Mouse (Mus musculus) myocyte (in vitro differentiated cells): ENCODE results near the gene Ptprg. TPM values are rescaled to one million over a fixed set of nuclear protein-coding genes. Genes with fewer than 3 reads are reported as not detected.
"Not testable (repeated sequence)": the region's sequence is repeated elsewhere in the genome, so short reads cannot be mapped to it uniquely, and the experiment has no call there.

ENCODE experiments used
- H3K27me3 ChIP-seq: one replicate; pipeline ENCODE4 v1.6.1; 2011; ENCODE audit not compliant: control insufficient read depth, insufficient read depth, insufficient read length
- H3K36me3 ChIP-seq: one replicate; pipeline ENCODE4 v1.6.1; 2011; ENCODE audit not compliant: control insufficient read depth, insufficient read depth
- H3K4me2 ChIP-seq: one replicate; pipeline ENCODE4 v1.6.1; 2011; ENCODE audit warnings: low read depth, control low read depth
- H3K4me3 ChIP-seq: one replicate; pipeline ENCODE4 v1.5.1; 2011; ENCODE audit warnings: mild to moderate bottlenecking, control low read depth, moderate library complexity
- H3K79me2 ChIP-seq: one replicate; pipeline ENCODE4 v1.6.1; 2011; ENCODE audit not compliant: control insufficient read depth, insufficient read depth
- H3ac ChIP-seq: one replicate; pipeline ENCODE4 v1.6.1; 2011; ENCODE audit not compliant: control insufficient read depth, insufficient read length
- CEBPB ChIP-seq: IDR thresholded peaks from 2 replicates; pipeline ENCODE4 v1.6.1; 2011; ENCODE audit warnings: mild to moderate bottlenecking, moderate library complexity; ENCODE audit not compliant: poor library complexity, insufficient read depth, severe bottlenecking
- E2F4 ChIP-seq: IDR thresholded peaks from one replicate; pipeline ENCODE4 v1.6.1; 2011; ENCODE audit warnings: mild to moderate bottlenecking, control low read depth, moderate library complexity; ENCODE audit not compliant: insufficient read depth
- MAX ChIP-seq: IDR thresholded peaks from one replicate; pipeline ENCODE4 v1.6.1; 2011; ENCODE audit warnings: low read depth, mild to moderate bottlenecking, control low read depth
- MYOD1 ChIP-seq, 3 experiments: IDR thresholded peaks; one replicate each; pipeline ENCODE4 v1.6.1; 2011; ENCODE audit warnings: control low read depth in 2 of 3, low read depth in 2 of 3, mild to moderate bottlenecking in 2 of 3, moderate library complexity in 1 of 3; ENCODE audit not compliant: insufficient read length in 2 of 3, control insufficient read depth in 1 of 3
- MYOG ChIP-seq, 3 experiments: IDR thresholded peaks; one replicate each; pipeline ENCODE4 v1.6.1; 2011; ENCODE audit warnings: control low read depth in 2 of 3, low read depth in 2 of 3, mild to moderate bottlenecking in 2 of 3; ENCODE audit not compliant: insufficient read length in 2 of 3, control insufficient read depth in 1 of 3, insufficient read depth in 1 of 3
- POLR2A ChIP-seq: IDR thresholded peaks from one replicate; pipeline ENCODE4 v1.6.1; 2011; ENCODE audit warnings: low read depth, mild to moderate bottlenecking, control low read depth, moderate library complexity; ENCODE audit not compliant: insufficient read length
- POLR2AphosphoS2 ChIP-seq: IDR thresholded peaks from one replicate; pipeline ENCODE4 v1.6.1; 2011; ENCODE audit warnings: low read depth, control low read depth; ENCODE audit not compliant: insufficient read length
- REST ChIP-seq: IDR thresholded peaks from one replicate; pipeline ENCODE4 v1.6.1; 2011; ENCODE audit warnings: mild to moderate bottlenecking, control low read depth, moderate library complexity; ENCODE audit not compliant: insufficient read depth, insufficient read length
- SRF ChIP-seq: IDR thresholded peaks from one replicate; pipeline ENCODE4 v1.6.1; 2011; ENCODE audit warnings: low read depth; ENCODE audit not compliant: control insufficient read depth, insufficient read length
- TCF12 ChIP-seq: IDR thresholded peaks from one replicate; pipeline ENCODE4 v1.6.1; 2011; ENCODE audit warnings: mild to moderate bottlenecking, control low read depth; ENCODE audit not compliant: poor library complexity, insufficient read depth, severe bottlenecking
- TCF3 ChIP-seq: IDR thresholded peaks from one replicate; pipeline ENCODE4 v1.6.1; 2011; ENCODE audit warnings: low read depth, control low read depth; ENCODE audit not compliant: insufficient read length
- USF1 ChIP-seq: IDR thresholded peaks from one replicate; pipeline ENCODE4 v1.6.1; 2011; ENCODE audit warnings: low read depth, mild to moderate bottlenecking, control low read depth, moderate library complexity
- polyA plus RNA-seq: library from polyadenylated mRNA; unstranded; fragments of >200 nt; fragmentation: generic; extraction: Trizol; gene quantifications from one replicate; pipeline ENCODE4 v1.2.1, GENCODE M21; 2012; ENCODE audit warnings: missing spikeins

Ptprg gene
- polyA plus RNA-seq, 1 experiment = 14.4 TPM

- Histone ChIP-seq H3K79me2 (no peaks in the 10 kb centered on the region), H3K4me3 (no peak overlapping the region), H3K4me2 (peak overlapping the region; percentile 58), H3K36me3 (no peaks in the 10 kb centered on the region), H3ac (no peak overlapping the region), H3K27me3 (no peaks in the 10 kb centered on the region)
- peak; percentile 74; the same call in 1 of the 2 replicates for TF ChIP-seq CEBPB
- no peak for TF ChIP-seq TCF3
Measured at GRCm38 (mm10) chr14:11811142-11811761, 257.9 kb downstream of the Ptprg start.

- H3K79me2 ChIP-seq = no peaks in the 10 kb centered on the region
- H3K27me3 ChIP-seq = no peaks in the 10 kb centered on the region
- H3K36me3 ChIP-seq = no peaks in the 10 kb centered on the region
- H3K4me2 ChIP-seq = no peak overlapping the region
- H3K4me3 ChIP-seq = no peak overlapping the region
- TF ChIP-seq CEBPB (no peak), TCF12 (no peak), MAX (no peak), POLR2AphosphoS2 (no peak), USF1 (no peak), MYOG (IDR thresholded peaks at IDR 0.05; ENCODE audit: control insufficient read depth in 1 of 3, insufficient read depth in 1 of 3, insufficient read length in 2 of 3, low read depth in 2 of 3) (no peak), POLR2A (no peak), MYOD1 (IDR thresholded peaks at IDR 0.05; ENCODE audit: control insufficient read depth in 1 of 3, insufficient read length in 2 of 3, low read depth in 2 of 3) (no peak), REST (no peak), E2F4 (no peak), TCF3 (no peak), SRF (no peak)
- no peak overlapping the region for H3ac ChIP-seq
Measured at GRCm38 (mm10) chr14:11812291-11812690, 259.0 kb downstream of the Ptprg start.

- not testable (repeated sequence) for H3ac ChIP-seq, H3K79me2 ChIP-seq, H3K4me3 ChIP-seq, H3K27me3 ChIP-seq, H3K36me3 ChIP-seq, H3K4me2 ChIP-seq
Measured at GRCm38 (mm10) chr14:11814811-11815210, 261.5 kb downstream of the Ptprg start.

- Histone ChIP-seq H3K79me2 (no peaks in the 10 kb centered on the region), H3K4me2 (no peak overlapping the region), H3K27me3 (no peaks in the 10 kb centered on the region), H3K36me3 (no peaks in the 10 kb centered on the region), H3ac (no peak overlapping the region), H3K4me3 (no peak overlapping the region)
- TF ChIP-seq MYOD1 (IDR thresholded peaks at IDR 0.05; ENCODE audit: control insufficient read depth in 1 of 3, insufficient read length in 2 of 3, low read depth in 2 of 3) (no peak), MYOG (IDR thresholded peaks at IDR 0.05; ENCODE audit: control insufficient read depth in 1 of 3, insufficient read depth in 1 of 3, insufficient read length in 2 of 3, low read depth in 2 of 3) (no peak), SRF (no peak)
Measured at GRCm38 (mm10) chr14:11817236-11817635, 263.9 kb downstream of the Ptprg start.

- no peak for TF ChIP-seq POLR2A
- no peak for TF ChIP-seq REST
- no peak for TF ChIP-seq MYOG (IDR thresholded peaks at IDR 0.05; ENCODE audit: control insufficient read depth in 1 of 3, insufficient read depth in 1 of 3, insufficient read length in 2 of 3, low read depth in 2 of 3)
- no peaks in the 10 kb centered on the region for H3K36me3 ChIP-seq
- H3K4me2 ChIP-seq = no peak overlapping the region
- no peak overlapping the region for H3ac ChIP-seq
- no peaks in the 10 kb centered on the region for H3K27me3 ChIP-seq
- no peak overlapping the region for H3K4me3 ChIP-seq
- no peaks in the 10 kb centered on the region for H3K79me2 ChIP-seq
Measured at GRCm38 (mm10) chr14:11818054-11818453, 264.7 kb downstream of the Ptprg start.

GRCm38 (mm10) chr14:11818721-11819120, 265.4 kb downstream of the Ptprg start:
- TF ChIP-seq REST (no peak), MYOD1 (IDR thresholded peaks at IDR 0.05; ENCODE audit: control insufficient read depth in 1 of 3, insufficient read length in 2 of 3, low read depth in 2 of 3) (no peak), TCF3 (no peak), TCF12 (no peak), E2F4 (no peak), SRF (no peak), MAX (no peak), POLR2A (no peak), POLR2AphosphoS2 (no peak), MYOG (IDR thresholded peaks at IDR 0.05; ENCODE audit: control insufficient read depth in 1 of 3, insufficient read depth in 1 of 3, insufficient read length in 2 of 3, low read depth in 2 of 3) (no peak), CEBPB (no peak), USF1 (no peak)

More at GRCm38 (mm10) chr14:11818721-11819120, 265.4 kb downstream of the Ptprg start:
- no peaks in the 10 kb centered on the region for H3K79me2 ChIP-seq
- no peaks in the 10 kb centered on the region for H3K27me3 ChIP-seq
- no peak overlapping the region for H3ac ChIP-seq
- no peak overlapping the region for H3K4me2 ChIP-seq
- H3K36me3 ChIP-seq = no peaks in the 10 kb centered on the region
- no peak overlapping the region for H3K4me3 ChIP-seq
